Mouse (Mus musculus) frontal cortex, adult (tissue): ENCODE results near the gene Best1.
A peak's percentile ranks its signal among the peaks of the same experiment; 100 is the strongest.

Source experiments
- ATAC-seq: cut with Nextera tagmentation; 2 replicates; pipeline ENCODE4 v1.9.2; 2017; ENCODE audit warnings: mild to moderate bottlenecking, moderate library complexity, mixed read lengths; ENCODE audit not compliant: low TSS enrichment

The Best1 gene

DNA sequence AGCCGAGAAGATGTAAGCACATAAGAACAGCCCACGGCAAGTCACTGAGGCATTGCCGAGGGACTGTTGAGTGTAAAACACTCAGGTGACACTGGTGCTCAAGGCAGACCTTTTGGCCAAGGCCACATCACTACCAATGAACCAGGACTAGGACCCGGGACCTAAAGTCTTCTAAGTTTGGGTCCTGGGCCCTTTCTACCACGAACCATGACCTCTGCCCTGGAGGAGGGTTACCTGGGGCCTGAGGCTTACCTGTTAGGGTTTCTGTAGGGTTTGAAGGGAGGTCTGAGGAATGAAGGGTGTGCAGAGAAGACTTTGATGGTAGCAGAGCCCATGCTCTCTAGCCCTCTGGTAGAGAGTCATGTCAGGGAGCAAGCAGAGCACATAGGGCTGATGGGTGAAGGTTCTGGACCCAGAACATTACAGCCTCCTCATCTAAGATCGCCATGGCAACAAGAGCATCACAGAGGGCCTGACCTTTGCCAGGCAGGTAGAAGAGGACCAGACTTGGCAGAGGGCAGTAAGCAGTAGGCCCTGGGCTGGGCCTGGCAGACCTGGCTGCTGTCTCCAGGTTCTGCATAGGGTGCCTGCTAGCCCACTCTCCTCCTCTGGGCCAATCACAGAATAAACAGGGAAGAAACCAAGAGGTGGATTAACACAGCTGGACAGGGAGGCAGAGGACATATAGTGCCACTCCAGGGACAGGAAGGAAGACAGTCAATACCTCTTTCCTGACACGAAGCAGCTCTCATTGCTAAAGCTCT lies at the start of gene Best1, which contains the start of gene Rab3il1:
Gene Best1 (minus strand): TSS at position 428 of the 764 bp plus-strand sequence.
Gene Rab3il1 (plus strand): TSS at position 464 of the 764 bp plus-strand sequence.
- ATAC-seq, result no peak

DNA sequence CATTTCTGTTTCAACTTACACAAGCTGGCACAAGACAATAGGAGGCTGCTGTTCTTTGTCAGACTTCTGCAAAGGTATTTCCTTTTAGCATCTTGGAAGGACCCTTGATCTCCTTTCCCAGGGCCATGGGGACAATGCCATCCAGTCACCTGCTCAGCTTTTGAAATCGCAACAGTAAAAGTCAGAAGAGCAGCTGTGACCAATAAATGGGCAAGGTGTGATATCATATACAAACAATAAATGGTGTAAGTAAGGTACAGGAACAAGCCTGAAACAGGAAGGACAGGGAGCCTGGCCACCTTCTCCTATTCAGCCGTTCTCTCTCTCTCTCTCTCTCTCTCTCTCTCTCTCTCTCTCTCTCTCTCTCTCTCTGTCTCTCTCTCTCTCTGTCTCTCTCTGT lies 49.0 kb upstream of the Best1 start:
- no peak for ATAC-seq

DNA sequence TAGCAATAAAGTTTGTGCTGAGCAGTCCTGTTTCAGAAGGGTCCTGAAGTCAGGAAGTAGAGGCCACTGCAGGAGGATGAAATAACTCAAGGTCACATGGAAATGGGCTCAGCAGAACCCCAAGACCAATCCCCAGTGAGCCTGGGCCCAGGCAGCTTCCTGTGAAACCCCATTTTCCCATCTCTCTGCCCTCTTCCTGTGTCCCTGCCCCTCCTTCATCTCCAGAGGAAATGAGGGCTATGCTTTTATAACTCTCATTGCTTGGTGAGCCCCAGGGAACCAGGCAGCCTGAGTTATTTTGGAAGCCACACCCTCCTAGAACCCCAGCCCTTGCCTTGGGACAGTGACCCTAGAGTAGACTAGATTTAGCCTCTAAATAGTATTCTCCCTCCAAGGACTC lies 48.1 kb upstream of the Best1 start:
- no peak for ATAC-seq

DNA sequence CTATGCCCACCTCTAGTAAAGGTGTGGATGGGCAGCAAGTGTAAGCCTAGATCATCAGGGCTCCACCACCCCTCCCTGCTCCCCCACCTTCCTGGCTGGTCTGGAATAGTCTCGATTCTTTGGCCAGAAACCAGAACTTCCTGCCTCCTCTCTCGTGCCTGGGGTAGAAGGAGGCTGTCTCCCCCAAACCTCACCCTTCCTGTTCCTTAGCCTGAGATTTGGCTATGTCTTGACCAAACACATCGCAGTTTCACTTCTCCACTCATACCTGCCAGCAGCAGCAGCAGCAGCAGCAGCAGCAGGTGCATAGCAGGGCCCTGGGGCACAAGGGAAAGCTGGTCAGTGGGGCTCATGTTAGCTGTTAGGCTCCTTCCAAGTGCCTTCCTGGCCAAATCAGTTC lies 45.5 kb upstream of the Best1 start:
- no peak for ATAC-seq

DNA sequence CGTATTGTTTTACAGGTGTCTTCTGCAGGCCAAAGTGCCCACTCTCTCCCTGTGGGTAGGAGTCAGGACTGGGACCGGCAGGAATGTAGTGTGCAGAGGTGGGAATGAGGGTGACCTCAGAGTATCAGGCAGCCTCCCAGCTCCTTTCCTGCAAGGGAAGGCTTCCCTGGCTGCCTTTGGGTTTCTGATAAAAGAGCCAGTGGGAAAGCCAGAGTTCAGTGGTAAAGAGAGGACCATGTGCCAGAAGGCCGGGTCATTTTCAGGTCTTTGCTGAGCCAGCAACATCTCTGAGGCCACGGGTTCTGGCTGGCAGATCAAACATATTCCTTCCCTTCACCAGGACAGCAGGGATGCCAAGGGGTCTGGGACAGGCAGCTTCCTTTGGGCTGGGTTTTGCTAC lies 44.9 kb upstream of the Best1 start:
- no peak for ATAC-seq

DNA sequence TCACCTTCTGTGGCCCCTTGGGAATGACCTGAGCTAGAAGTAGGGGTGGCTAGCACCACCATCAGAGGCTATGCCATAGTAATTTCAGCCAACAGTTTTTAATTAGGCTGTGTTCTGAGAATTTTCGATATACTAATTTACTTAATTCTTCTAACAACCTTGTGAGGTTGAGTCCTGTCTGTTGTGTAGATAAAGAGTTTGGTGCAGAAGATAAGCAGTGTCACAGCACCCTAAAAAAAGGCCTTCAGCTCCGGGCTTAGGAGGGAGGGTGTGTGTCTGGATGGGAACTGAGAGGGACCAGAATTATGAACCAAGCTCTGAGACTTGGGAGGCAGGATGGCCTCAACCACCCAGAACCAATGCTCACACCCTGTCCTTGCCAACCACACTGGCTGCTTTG lies 44.3 kb upstream of the Best1 start:
- no peak for ATAC-seq

DNA sequence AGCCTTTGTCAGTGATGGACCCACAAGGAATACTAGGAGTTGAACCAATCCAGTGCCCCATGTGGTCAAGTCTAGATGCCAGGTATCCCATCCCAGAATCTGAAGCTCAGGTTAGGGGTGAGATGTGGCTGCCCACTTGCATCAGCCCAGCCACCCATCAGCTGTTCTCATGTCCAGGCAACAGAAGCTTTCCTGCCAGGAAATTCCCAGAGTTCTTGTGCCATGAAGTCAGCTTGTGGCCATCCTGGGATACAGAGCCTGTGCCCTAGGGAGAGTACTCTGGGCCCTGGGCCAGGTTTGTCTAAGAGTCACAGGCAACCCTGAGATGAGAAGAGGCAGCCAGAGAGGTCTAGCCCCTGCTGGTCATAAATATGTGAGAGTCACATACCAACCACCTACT lies 42.2 kb upstream of the Best1 start:
- ATAC-seq, result no peak

DNA sequence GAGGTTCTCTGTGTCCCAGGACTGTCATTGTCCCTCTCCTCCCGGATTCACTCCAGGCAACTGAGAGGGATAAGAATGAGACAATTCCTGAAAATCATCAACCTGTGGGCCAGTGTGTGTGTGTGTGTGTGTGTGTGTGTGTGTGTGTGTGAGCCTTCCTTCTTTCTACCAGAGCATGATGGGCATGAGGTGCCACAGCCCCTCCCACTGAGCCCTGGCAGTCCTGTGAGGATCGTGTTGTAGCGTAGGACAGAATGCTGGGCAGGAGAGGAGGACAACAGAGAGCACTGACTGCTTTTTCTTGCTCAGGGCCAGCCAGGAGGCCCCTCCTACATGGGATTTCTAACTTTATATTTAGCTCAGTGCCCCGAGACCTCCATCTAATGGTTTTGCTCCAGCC lies 41.4 kb upstream of the Best1 start:
- ATAC-seq, result no peak

DNA sequence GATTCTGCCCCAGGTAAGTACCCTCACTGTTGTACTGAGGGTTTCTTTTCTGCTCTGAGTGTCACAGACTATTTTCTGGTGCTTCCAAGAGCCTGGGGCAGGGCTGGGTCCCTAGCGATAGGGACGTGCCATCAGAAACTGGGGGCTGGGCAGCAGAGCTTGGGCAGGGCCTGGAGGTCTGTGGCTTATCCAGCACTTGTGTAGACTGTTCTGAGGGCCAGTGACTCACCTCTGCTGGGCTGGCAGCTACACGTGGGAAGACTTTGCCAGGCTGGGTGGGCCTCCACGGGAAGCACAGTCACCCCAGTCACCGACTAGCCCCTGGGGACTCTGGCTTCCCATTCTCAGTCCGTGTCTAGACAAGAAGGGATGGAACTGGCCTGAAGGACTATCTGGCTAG lies 40.8 kb upstream of the Best1 start:
- ATAC-seq, result no peak

DNA sequence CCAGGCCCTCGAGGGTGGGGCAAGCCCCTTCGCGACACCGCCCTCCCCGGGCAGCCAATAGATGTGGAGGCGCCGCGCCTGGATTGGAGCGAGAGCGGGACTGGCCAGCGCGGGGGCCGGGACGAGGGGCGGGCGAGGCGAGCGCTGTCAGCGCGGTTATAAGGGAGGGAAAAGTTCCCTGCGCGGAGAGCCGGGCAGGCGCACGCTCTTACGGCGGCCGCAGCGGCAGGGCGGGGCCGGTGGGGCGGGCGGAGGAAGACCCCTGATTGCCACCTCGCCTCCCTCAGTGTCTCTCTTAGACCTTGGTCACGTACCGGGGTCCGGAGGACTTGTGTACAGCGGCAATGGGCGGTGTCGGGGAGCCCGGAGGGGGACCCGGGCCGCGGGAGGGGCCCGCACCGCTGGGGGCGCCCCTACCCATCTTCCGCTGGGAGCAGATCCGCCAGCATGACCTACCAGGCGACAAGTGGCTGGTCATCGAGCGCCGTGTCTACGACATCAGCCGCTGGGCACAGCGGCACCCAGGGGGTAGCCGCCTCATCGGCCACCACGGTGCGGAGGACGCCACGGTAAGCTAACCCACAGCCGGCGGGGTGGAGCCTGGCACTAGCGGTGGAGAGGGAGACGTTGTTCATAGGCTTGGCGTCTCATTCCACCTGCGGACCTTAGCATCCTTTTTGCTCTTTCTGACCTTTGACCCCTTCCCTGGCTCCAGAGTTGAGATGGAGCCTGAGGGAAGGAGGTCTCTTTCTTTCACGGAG lies 40.1 kb upstream of the Best1 start, which contains the start of gene Fads3:
Gene Fads3 (plus strand): TSS at position 182 of the 761 bp plus-strand sequence.
- ATAC-seq, result peak; percentile 82

DNA sequence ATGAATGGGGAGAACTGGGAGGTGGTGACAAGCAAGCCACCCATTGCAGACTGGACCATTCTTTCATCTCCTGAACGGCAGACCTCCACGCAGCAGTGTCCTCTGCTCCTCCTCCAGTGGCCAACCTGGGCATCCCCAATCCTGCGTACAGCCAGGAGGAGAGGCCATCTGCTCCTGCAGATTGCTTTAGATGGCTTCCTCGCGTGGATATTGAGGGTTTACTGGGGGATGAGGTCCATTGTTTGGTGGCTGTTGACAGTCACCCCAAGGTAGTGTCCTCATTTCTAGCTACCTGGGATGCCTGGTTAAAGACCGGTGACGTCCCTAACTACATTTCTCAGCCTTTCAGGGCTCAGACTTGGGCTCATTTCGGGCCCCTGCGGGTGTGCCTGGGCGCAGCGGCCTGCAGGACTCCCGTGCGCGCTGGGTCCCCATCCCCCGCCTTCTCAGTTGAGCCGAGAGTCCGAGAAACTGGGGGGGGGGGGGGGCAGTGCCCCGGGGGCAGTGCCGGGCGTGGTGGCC lies 39.5 kb upstream of the Best1 start:
- ATAC-seq, result peak; percentile 25

DNA sequence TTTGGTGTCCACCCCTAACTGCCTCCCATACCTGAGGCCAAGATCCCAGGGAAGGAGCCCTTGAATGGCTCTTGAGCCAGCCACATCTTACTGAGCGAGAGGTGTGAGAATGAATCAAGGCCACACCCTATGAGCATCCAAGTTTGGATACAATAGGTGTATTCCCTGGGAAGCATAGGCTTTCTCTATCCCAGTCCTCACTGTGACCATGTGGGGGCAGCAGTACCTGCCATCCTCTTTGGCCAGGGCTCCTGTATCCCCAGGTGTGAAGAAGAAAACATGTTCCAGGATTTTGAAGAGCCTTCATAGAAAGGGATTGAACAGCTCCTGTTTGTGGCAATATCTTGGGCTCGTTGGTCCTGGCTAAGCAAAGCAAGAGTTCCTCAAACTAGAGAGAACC lies 38.2 kb upstream of the Best1 start:
- ATAC-seq, result no peak

DNA sequence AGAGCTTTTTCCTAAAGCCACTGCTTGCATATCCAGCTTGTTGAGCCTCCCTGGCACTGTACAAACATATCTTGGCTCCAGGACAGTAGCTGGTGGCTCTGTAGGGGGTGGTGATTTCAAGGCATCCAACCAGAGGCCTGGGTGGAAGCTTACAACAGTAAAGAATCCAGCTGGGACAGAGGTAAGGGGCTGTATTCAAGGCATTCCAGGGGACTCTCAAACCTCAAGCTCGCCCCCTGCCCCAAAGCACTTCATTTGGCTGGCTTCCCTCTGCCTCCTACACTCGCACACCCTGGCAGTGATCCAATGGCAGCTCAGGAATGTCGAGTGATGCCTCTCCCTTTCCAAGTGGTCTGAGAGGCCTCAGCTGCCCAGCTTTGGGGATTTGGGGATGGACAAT lies 37.5 kb upstream of the Best1 start:
- ATAC-seq, result no peak

DNA sequence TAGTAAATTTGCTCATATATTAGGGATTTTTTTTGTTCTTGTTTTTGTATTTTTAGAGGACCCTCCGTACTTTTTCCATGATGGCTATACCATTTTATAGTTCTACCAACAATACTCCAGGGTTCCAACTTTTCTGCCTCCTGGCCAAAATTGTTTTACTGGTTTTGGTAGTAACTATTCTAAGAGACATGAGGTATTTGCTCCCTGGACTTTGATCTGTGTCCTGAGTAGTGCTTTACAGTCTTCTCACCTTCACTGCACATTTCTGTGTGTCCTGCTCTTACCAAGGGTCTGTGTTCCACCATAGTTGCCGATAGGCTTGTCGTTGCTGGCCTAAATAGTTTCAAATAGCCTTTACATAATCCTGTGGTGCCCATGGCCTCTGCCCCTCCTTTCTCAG lies 36.9 kb upstream of the Best1 start:
- ATAC-seq, result no peak

DNA sequence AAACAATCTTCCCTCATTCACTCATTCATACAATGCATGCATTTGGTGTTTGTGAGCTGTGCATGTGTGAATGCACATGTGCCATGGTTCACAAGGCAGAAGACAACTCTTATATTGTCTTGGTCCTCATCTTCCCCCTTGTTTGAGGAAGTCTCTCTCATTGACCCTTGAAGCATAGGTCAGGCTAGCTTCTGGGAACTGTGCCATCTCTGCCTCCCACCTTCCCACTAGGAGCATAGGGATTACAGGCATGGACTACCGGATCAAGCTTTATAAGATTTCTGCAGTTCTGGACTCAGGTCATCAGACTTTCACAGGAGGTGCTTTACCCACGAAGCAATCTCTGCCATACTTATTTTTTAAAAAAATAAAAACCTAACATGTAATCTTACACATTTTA lies 36.1 kb upstream of the Best1 start:
- no peak for ATAC-seq

DNA sequence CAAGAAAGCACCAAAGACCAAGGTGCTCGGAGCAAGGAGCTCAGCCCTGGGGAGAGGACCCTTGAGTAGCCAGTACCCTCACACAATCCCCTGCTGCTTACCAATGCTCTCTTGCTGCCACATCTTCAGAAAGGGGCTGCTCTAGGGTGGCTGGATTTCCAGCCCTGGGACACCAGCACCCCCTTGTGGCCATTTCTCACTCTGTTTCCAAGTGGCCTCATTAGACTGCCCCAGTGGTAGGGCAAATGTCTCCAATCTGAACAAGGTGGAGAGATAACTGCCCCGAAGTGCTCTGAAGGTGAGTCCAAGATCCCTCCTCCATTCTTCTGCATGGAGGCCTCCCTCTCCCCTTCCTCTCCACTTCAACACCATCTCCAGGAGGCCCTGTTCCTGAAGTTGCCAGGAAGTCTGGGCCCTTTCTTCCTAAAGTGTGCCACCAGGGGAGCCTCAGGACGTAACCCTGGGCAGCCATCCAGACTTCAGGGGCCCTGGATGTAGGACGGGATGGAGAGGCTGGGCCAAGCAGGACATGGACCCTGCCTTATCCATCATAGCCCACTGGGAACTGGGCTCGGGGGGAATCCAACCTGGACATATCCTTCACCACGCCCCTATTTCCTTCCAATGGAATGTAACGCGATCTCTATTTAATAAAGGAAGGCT lies 33.5 kb upstream of the Best1 start:
- ATAC-seq, result peak; percentile 62

DNA sequence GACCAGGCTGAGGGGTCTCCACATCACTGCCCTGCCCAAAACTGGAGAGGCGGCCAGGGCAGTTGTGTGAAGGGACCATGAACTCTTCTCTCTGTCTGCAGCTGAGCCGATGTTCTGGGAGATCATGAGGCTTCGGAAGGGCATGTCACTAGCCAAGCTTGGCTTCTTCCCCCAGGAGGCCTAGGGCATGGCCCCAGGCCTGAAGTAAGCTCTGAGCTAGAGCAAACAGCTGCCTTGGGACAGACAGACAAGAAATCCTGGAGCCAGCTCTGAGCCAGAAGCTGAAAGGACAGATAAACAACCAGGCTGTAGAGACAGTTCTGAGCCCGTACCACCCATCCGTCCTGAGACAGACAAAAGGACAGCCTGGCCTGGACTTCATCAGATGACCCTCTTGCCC lies 32.9 kb upstream of the Best1 start:
- no peak for ATAC-seq

DNA sequence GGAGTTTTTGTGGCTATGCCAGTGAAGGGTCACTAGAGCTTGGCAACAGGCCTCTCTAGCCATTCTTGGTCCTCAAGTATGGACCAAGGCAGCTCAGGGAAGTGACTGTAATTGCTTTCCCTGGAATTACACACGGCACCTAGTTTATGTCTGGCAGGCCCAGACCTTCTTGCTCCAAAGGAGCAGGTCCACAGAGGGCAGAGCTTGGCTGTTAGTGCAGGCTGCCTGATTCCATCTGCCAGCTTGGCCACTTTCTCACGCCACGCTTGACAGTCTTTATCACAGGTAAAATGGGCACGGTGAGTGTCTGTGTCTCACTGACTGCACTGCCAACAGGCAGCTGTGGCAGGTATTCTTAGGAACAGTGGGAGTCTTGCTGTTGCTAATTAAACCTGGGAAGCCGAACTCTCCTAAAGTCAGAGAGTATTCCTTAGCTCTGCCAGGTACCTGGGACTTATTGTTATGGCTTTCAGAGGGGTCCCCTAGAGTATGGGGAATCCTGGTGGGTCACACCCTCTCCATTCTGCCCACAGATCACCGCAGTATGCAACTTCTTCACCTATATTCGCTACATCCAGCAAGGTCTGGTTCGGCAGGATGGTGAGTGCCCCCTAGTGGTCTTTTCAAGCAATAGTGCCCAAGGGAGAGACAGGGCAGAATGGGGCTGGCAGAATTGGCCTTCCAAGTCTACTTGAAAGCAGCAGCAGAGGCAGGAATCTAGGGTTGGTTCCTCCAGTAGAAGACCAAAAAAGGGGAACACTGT lies 32.0 kb upstream of the Best1 start:
- ATAC-seq, result peak; percentile 91

DNA sequence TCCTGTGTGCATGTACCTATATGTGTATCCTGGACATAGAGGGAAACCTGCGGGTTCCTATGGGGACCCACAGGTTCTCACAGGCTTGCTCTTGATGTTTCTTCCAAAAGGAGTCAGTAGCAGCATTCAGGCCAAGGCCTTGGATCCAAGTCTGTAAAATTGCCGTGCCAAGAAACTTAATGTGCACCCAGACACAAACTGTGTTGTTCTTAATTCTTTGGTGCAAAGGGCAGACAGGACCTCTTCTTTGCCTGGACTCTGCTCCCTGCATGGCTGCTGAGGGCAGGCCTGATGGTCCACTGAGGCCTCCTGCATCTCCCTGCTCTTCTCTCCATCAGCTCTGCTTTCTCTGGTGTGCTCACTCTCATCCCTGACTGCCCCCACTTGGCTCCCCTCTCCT lies 28.3 kb upstream of the Best1 start:
- no peak for ATAC-seq

DNA sequence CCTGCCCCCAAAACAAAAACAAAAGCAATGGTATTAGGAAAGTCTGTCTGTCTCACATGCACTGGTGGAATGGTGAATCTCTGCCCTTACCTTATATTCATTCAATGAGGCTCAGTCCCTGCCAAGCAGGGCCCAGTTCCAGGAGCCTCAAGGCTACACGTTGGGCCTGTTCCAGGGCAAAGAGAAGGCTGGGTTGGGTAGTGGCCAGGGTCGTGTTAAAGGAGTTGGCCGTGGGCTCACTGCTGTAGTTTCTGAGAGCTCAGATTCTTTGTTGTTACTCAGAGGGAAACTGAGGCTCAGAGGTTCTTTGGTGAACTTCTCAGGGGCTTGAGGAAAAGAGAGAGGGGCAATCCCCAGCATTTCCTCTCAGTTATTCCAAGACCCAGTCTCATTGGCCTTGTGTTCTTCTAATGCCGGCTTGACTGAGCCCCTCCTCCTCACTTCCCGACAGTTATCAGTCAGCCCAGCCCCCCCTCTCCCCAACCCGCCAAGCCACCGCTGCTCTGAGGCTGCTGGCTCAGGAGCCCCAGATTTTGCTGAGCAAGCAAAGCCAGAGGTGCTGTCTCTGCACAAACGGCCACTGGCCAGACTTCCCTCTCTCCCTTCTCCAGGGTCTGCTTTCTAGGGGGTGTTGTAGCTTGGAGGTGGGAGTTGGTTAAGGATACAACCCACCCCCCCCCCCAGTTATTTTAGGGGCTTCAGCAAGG lies 23.9 kb upstream of the Best1 start:
- ATAC-seq, result no peak

DNA sequence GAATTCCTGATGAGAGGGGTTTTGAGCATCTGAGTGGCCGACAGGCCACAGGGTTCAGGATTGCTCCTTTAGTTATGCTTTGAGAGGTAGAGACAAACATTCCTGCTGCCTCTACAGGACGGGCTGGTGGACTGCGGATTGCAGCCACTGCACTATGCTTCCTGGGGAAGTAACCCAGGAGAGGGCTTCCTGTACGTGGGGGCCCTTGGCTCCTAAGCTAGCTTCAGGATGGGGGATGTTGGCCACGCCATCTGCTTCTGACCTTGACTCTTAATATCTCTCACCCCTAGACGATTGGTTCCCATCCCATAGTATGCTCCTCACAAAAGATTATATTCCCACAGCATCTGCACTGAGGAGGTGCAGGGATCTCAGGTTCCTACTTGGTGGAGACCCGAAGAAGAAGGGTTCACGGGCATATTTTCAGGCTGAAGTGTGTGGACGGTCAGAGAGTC lies 21.9 kb upstream of the Best1 start:
- no peak for ATAC-seq
